Mouse (Mus musculus): Measurements from ENCODE around the gene Hmx1. TPM values are rescaled to one million over a fixed set of nuclear protein-coding genes. Genes with fewer than 3 reads are reported as not detected.

Hmx1 gene
- polyA plus RNA-seq, 1 experiment from 2014 or later = not detected

- Histone ChIP-seq H3K36me3 (ENCODE audit: poor library complexity, severe bottlenecking) (no peaks in the 10 kb centered on the region), H3K9ac (no peak overlapping the region), H3K4me3 (no peak overlapping the region), H3K27ac (no peak overlapping the region), H3K9me3 (replicated peaks) (no peaks in the 10 kb centered on the region), H3K4me1 (peaks cover 15% of the 10 kb centered on the region), H3K27me3 (peaks cover 98% of the 10 kb centered on the region), H3K4me2 (no peak overlapping the region)
- ATAC-seq = no peak
- WGBS = 1% methylated on average over 8 of the region's 8 CpGs
Observed at GRCm38 (mm10) chr5:35401240-35401639, 12.3 kb downstream of the Hmx1 start.

GRCm38 (mm10) chr5:35407411-35407930 is 18.6 kb downstream of the Hmx1 start:
- no peak overlapping the region for H3K27ac ChIP-seq
- WGBS = 27% methylated on average over 9 of the region's 9 CpGs
- H3K9me3 ChIP-seq (replicated peaks) = no peaks in the 10 kb centered on the region
- H3K4me1 ChIP-seq = no peaks in the 10 kb centered on the region
- ATAC-seq = no peak
- peaks cover 64% of the 10 kb centered on the region for H3K27me3 ChIP-seq
- no peak overlapping the region for H3K4me3 ChIP-seq
- H3K9ac ChIP-seq = no peak overlapping the region
- H3K36me3 ChIP-seq (ENCODE audit: poor library complexity, severe bottlenecking) = no peaks in the 10 kb centered on the region
- no peak overlapping the region for H3K4me2 ChIP-seq

- 65% methylated on average over 10 of the region's 10 CpGs for WGBS
- no peak overlapping the region for H3K27ac ChIP-seq
- no peak overlapping the region for H3K9ac ChIP-seq
- no peaks in the 10 kb centered on the region for H3K4me1 ChIP-seq
- no peak overlapping the region for H3K4me2 ChIP-seq
- H3K27me3 ChIP-seq = peaks cover 52% of the 10 kb centered on the region
- H3K9me3 ChIP-seq (replicated peaks) = no peaks in the 10 kb centered on the region
- no peak for ATAC-seq
- H3K36me3 ChIP-seq (ENCODE audit: poor library complexity, severe bottlenecking) = no peaks in the 10 kb centered on the region
- H3K4me3 ChIP-seq = no peak overlapping the region
Observed at GRCm38 (mm10) chr5:35411028-35411427, 22.1 kb downstream of the Hmx1 start.

- no peak overlapping the region for H3K4me3 ChIP-seq
- no peak for ATAC-seq
- no peaks in the 10 kb centered on the region for H3K4me1 ChIP-seq
- H3K4me2 ChIP-seq = no peak overlapping the region
- H3K27me3 ChIP-seq = peaks cover 36% of the 10 kb centered on the region
- H3K9me3 ChIP-seq (replicated peaks) = no peaks in the 10 kb centered on the region
- H3K9ac ChIP-seq = no peak overlapping the region
- H3K36me3 ChIP-seq (ENCODE audit: poor library complexity, severe bottlenecking) = no peaks in the 10 kb centered on the region
- no peak overlapping the region for H3K27ac ChIP-seq
- 15% methylated on average over 12 of the region's 12 CpGs for WGBS
Observed at GRCm38 (mm10) chr5:35412833-35413232, 23.9 kb downstream of the Hmx1 start.

- Histone ChIP-seq H3K27ac (no peak overlapping the region), H3K9me3 (replicated peaks) (no peaks in the 10 kb centered on the region), H3K27me3 (peaks cover 26% of the 10 kb centered on the region), H3K9ac (no peak overlapping the region), H3K4me2 (no peak overlapping the region), H3K4me3 (no peak overlapping the region), H3K36me3 (ENCODE audit: poor library complexity, severe bottlenecking) (no peaks in the 10 kb centered on the region), H3K4me1 (no peaks in the 10 kb centered on the region)
- ATAC-seq = no peak
- WGBS = 69% methylated on average over 7 of the region's 7 CpGs
Observed at GRCm38 (mm10) chr5:35417707-35418106, 28.8 kb downstream of the Hmx1 start.

- 75% methylated on average over 4 of the region's 4 CpGs for WGBS
- H3K4me1 ChIP-seq = 0 out of 2 replicates have a peak, but pooled peaks cover 6% of the 10 kb centered on the region
- H3K9ac ChIP-seq = no peak overlapping the region
- H3K9me3 ChIP-seq (replicated peaks) = no peaks in the 10 kb centered on the region
- no peak for ATAC-seq
- H3K4me2 ChIP-seq = no peak overlapping the region
- no peaks in the 10 kb centered on the region for H3K36me3 ChIP-seq (ENCODE audit: poor library complexity, severe bottlenecking)
- no peak overlapping the region for H3K27ac ChIP-seq
- peaks cover 3% of the 10 kb centered on the region; the same call in 1 of the 2 replicates for H3K27me3 ChIP-seq
- no peak overlapping the region for H3K4me3 ChIP-seq
Observed at GRCm38 (mm10) chr5:35421622-35422021, 32.7 kb downstream of the Hmx1 start.

- no peak overlapping the region for H3K27ac ChIP-seq
- H3K4me1 ChIP-seq = 0 out of 2 replicates have a peak, but pooled peaks cover 6% of the 10 kb centered on the region
- no peaks in the 10 kb centered on the region for H3K36me3 ChIP-seq (ENCODE audit: poor library complexity, severe bottlenecking)
- 4% methylated on average over 11 of the region's 11 CpGs for WGBS
- no peak overlapping the region for H3K4me2 ChIP-seq
- no peaks in the 10 kb centered on the region for H3K9me3 ChIP-seq (replicated peaks)
- ATAC-seq = no peak
- peaks cover 3% of the 10 kb centered on the region; the same call in 1 of the 2 replicates for H3K27me3 ChIP-seq
- H3K4me3 ChIP-seq = no peak overlapping the region
- H3K9ac ChIP-seq = no peak overlapping the region
Observed at GRCm38 (mm10) chr5:35425218-35425617, 36.3 kb downstream of the Hmx1 start.

- no peak for ATAC-seq
- no peak overlapping the region for H3K9ac ChIP-seq
- 0 out of 2 replicates have a peak, but pooled peaks cover 6% of the 10 kb centered on the region for H3K4me1 ChIP-seq
- H3K9me3 ChIP-seq (replicated peaks) = no peaks in the 10 kb centered on the region
- H3K27ac ChIP-seq = no peak overlapping the region
- no peaks in the 10 kb centered on the region for H3K36me3 ChIP-seq (ENCODE audit: poor library complexity, severe bottlenecking)
- H3K4me3 ChIP-seq = no peak overlapping the region
- no peaks in the 10 kb centered on the region for H3K27me3 ChIP-seq
- no peak overlapping the region for H3K4me2 ChIP-seq
- WGBS = 81% methylated on average over 6 of the region's 6 CpGs
Observed at GRCm38 (mm10) chr5:35427901-35428300, 39.0 kb downstream of the Hmx1 start.

- H3K4me1 ChIP-seq = 0 out of 2 replicates have a peak, but pooled peaks cover 6% of the 10 kb centered on the region
- no peak overlapping the region for H3K4me3 ChIP-seq
Observed at GRCm38 (mm10) chr5:35428421-35428820, 39.5 kb downstream of the Hmx1 start.

GRCm38 (mm10) chr5:35432098-35432497 is 43.2 kb downstream of the Hmx1 start:
- Histone ChIP-seq H3K9ac (no peak overlapping the region), H3K4me1 (no peaks in the 10 kb centered on the region), H3K27me3 (no peaks in the 10 kb centered on the region), H3K36me3 (ENCODE audit: poor library complexity, severe bottlenecking) (no peaks in the 10 kb centered on the region), H3K4me3 (no peak overlapping the region), H3K9me3 (replicated peaks) (no peaks in the 10 kb centered on the region), H3K4me2 (no peak overlapping the region), H3K27ac (no peak overlapping the region)
- 82% methylated on average over 6 of the region's 6 CpGs for WGBS
- no peak for ATAC-seq

More at GRCm38 (mm10) chr5:35428421-35428820, 39.5 kb downstream of the Hmx1 start:
- H3K9me3 ChIP-seq (replicated peaks) = no peaks in the 10 kb centered on the region
- no peaks in the 10 kb centered on the region for H3K27me3 ChIP-seq
- ATAC-seq = no peak
- no peak overlapping the region for H3K9ac ChIP-seq
- H3K27ac ChIP-seq = no peak overlapping the region
- no peak overlapping the region for H3K4me2 ChIP-seq
- H3K36me3 ChIP-seq (ENCODE audit: poor library complexity, severe bottlenecking) = no peaks in the 10 kb centered on the region
- WGBS = 91% methylated on average over 6 of the region's 6 CpGs

- H3K36me3 ChIP-seq (ENCODE audit: poor library complexity, severe bottlenecking) = no peaks in the 10 kb centered on the region
- no peaks in the 10 kb centered on the region for H3K9me3 ChIP-seq (replicated peaks)
- no peak overlapping the region for H3K4me3 ChIP-seq
- no peaks in the 10 kb centered on the region for H3K4me1 ChIP-seq
- no peaks in the 10 kb centered on the region for H3K27me3 ChIP-seq
- no peak overlapping the region for H3K27ac ChIP-seq
- 37% methylated on average over 5 of the region's 5 CpGs for WGBS
- H3K4me2 ChIP-seq = no peak overlapping the region
- ATAC-seq = no peak
- no peak overlapping the region for H3K9ac ChIP-seq
Observed at GRCm38 (mm10) chr5:35434038-35434437, 45.1 kb downstream of the Hmx1 start.

- no peaks in the 10 kb centered on the region for H3K9me3 ChIP-seq (replicated peaks)
- H3K27me3 ChIP-seq = no peaks in the 10 kb centered on the region
- H3K4me1 ChIP-seq = no peaks in the 10 kb centered on the region
- ATAC-seq = no peak
- no peak overlapping the region for H3K4me3 ChIP-seq
- no peak overlapping the region for H3K4me2 ChIP-seq
- no peak overlapping the region for H3K9ac ChIP-seq
- no peak overlapping the region for H3K27ac ChIP-seq
- WGBS = 69% methylated on average over 6 of the region's 6 CpGs
- H3K36me3 ChIP-seq (ENCODE audit: poor library complexity, severe bottlenecking) = no peaks in the 10 kb centered on the region
Observed at GRCm38 (mm10) chr5:35434703-35435102, 45.8 kb downstream of the Hmx1 start.

GRCm38 (mm10) chr5:35438805-35439204 is 49.9 kb downstream of the Hmx1 start:
- Histone ChIP-seq H3K9me3 (replicated peaks) (no peaks in the 10 kb centered on the region), H3K4me3 (no peak overlapping the region), H3K27ac (no peak overlapping the region), H3K27me3 (no peaks in the 10 kb centered on the region), H3K36me3 (ENCODE audit: poor library complexity, severe bottlenecking) (no peaks in the 10 kb centered on the region), H3K4me1 (0 out of 2 replicates have a peak, but pooled peaks cover 8% of the 10 kb centered on the region), H3K4me2 (no peak overlapping the region), H3K9ac (no peak overlapping the region)
- ATAC-seq = no peak
- 88% methylated on average over 6 of the region's 6 CpGs for WGBS
